Mouse (Mus musculus) heart, postnatal 0 days (tissue): ENCODE measurements around the gene Rap2c. TPM values are rescaled to one million over a fixed set of nuclear protein-coding genes. Genes with fewer than 3 reads are reported as not detected.
A peak's percentile ranks its signal among the peaks of the same experiment; 100 is the strongest.

ENCODE experiments used
- ATAC-seq: fragments of 200-750 bp; cut with Nextera tagmentation; 2 replicates; pipeline ENCODE4 v1.8.0; 2017; ENCODE audit warnings: low read depth, moderate number of reproducible peaks, moderate library complexity; ENCODE audit not compliant: insufficient read depth
- DNase-seq: peaks from one replicate; pipeline ENCODE4 v3.0.0-alpha.2; 2016; ENCODE audit warnings: low spot score
- H3K27ac ChIP-seq: fragments of 300-500 bp; sonication (generic); 2 replicates; pipeline ENCODE4 v1.5.1; 2014; ENCODE audit warnings: low read depth, mild to moderate bottlenecking
- H3K27me3 ChIP-seq: fragments of 300-500 bp; sonication (generic); 2 replicates; pipeline ENCODE4 v1.6.1; 2014; ENCODE audit warnings: low read length, mixed read lengths; ENCODE audit not compliant: control insufficient read depth, insufficient read depth
- H3K36me3 ChIP-seq: fragments of 300-500 bp; sonication (generic); replicated peaks from 2 replicates; pipeline ENCODE4 v1.6.1; 2014; ENCODE audit warnings: low read length, mixed read lengths; ENCODE audit not compliant: control insufficient read depth, insufficient read depth
- H3K4me1 ChIP-seq: fragments of 300-500 bp; sonication (generic); 2 replicates; pipeline ENCODE4 v1.6.1; 2014; ENCODE audit warnings: antibody characterized with exemption; ENCODE audit not compliant: control insufficient read depth, insufficient read depth
- H3K4me2 ChIP-seq: fragments of 300-500 bp; sonication (generic); 2 replicates; pipeline ENCODE4 v1.6.1; 2014; ENCODE audit warnings: low read depth, mild to moderate bottlenecking, low read length, moderate library complexity
- H3K4me3 ChIP-seq: fragments of 300-500 bp; sonication (generic); 2 replicates; pipeline ENCODE4 v1.5.1; 2014; ENCODE audit warnings: low read depth, low read length
- H3K9ac ChIP-seq: fragments of 300-500 bp; sonication (generic); replicated peaks from 2 replicates; pipeline ENCODE4 v1.6.1; 2014; ENCODE audit warnings: low read depth, low read length, mixed read lengths
- H3K9me3 ChIP-seq: fragments of 300-500 bp; sonication (generic); replicated peaks from 2 replicates; pipeline ENCODE4 v1.6.1; 2016; ENCODE audit warnings: low read length; ENCODE audit not compliant: control insufficient read depth
- CTCF ChIP-seq: IDR thresholded peaks from 2 replicates; pipeline ENCODE4 v1.5.1; 2016; ENCODE audit warnings: antibody characterized with exemption, control low read depth, low read depth
- EP300 ChIP-seq: IDR thresholded peaks from 2 replicates; pipeline ENCODE4 v1.6.1; 2016; ENCODE audit warnings: antibody characterized with exemption, low read depth
- WGBS: fragments of 180-500 bp; shearing (Covaris S2); extraction: QIAGEN DNeasy Blood & Tissue Kit; methylation state at CpG from one replicate; pipeline ENCODE4 v1.1.7; 2014; 5-methylcytosine and 5-hydroxymethylcytosine counted together
- polyA plus RNA-seq: library from polyadenylated mRNA; unstranded; fragments of >200 nt; fragmentation: Nextera tagmentation; extraction: Ambion mirVana; gene quantifications from 2 replicates; pipeline ENCODE4 v1.2.1, GENCODE M21; 2015
- total RNA-seq: library from RNA; depleted of rRNA; stranded (reverse); fragments of >200 nt; gene quantifications from 2 replicates; pipeline ENCODE4 v1.2.3, GENCODE M21; 2014; ENCODE audit warnings: low replicate concordance

The Rap2c gene
- total and polyA plus RNA-seq, 2 experiments from 2014 or later = 10.0 to 13.5 TPM

GRCm38 (mm10) chrX:51018786-51019179, 965 bp upstream of the Rap2c start:
- Histone ChIP-seq H3K4me1 (no peaks in the 10 kb centered on the region), H3K4me3 (peak overlapping the region; percentile 70), H3K36me3 (peaks cover 8% of the 10 kb centered on the region; the same call in 1 of the 2 replicates), H3K9me3 (no peaks in the 10 kb centered on the region), H3K9ac (peak overlapping the region; percentile 90), H3K4me2 (peak overlapping the region; percentile 66), H3K27me3 (no peaks in the 10 kb centered on the region), H3K27ac (peak overlapping the region; percentile 99)
- ATAC-seq (peak; percentile 84), DNase-seq (peak; percentile 72)
- TF ChIP-seq CTCF (no peak), EP300 (no peak)
- WGBS = 10% methylated on average over 31 of the region's 32 CpGs

- no peaks in the 10 kb centered on the region for H3K27me3 ChIP-seq
- H3K4me3 ChIP-seq = peak overlapping the region; percentile 70
- H3K36me3 ChIP-seq = peaks cover 11% of the 10 kb centered on the region; the same call in 1 of the 2 replicates
- DNase-seq (no peak), ATAC-seq (no peak)
- 20% methylated on average over 12 of the region's 12 CpGs for WGBS
- H3K4me2 ChIP-seq = peak overlapping the region; percentile 66
- peak overlapping the region; percentile 90 for H3K9ac ChIP-seq
- peak overlapping the region; percentile 99; the same call in 1 of the 2 replicates for H3K27ac ChIP-seq
- H3K9me3 ChIP-seq = no peaks in the 10 kb centered on the region
- TF ChIP-seq EP300 (no peak), CTCF (no peak)
- no peaks in the 10 kb centered on the region for H3K4me1 ChIP-seq
These were observed 892 bp downstream of the Rap2c start for GRCm38 (mm10) chrX:51016926-51017325.

GRCm38 (mm10) chrX:51012280-51012679, 5.5 kb downstream of the Rap2c start:
- H3K9me3 ChIP-seq = no peaks in the 10 kb centered on the region
- no peak overlapping the region for H3K4me3 ChIP-seq
- no peaks in the 10 kb centered on the region for H3K27me3 ChIP-seq
- H3K4me1 ChIP-seq = no peaks in the 10 kb centered on the region
- DNase-seq (no peak), ATAC-seq (no peak)
- no peak overlapping the region for H3K27ac ChIP-seq
- peaks cover 18% of the 10 kb centered on the region; the same call in 1 of the 2 replicates for H3K36me3 ChIP-seq
- H3K9ac ChIP-seq = no peak overlapping the region
- no peak overlapping the region for H3K4me2 ChIP-seq
- WGBS = 49% methylated on average over 2 of the region's 2 CpGs
- TF ChIP-seq EP300 (no peak), CTCF (no peak)

- H3K27ac ChIP-seq = no peak overlapping the region
- H3K4me1 ChIP-seq = no peaks in the 10 kb centered on the region
- no peak for DNase-seq
- no peaks in the 10 kb centered on the region for H3K27me3 ChIP-seq
- 63% methylated on average over 4 of the region's 4 CpGs for WGBS
- H3K4me2 ChIP-seq = no peak overlapping the region
- ATAC-seq = no peak
- no peak overlapping the region for H3K9ac ChIP-seq
- H3K4me3 ChIP-seq = no peak overlapping the region
- TF ChIP-seq EP300 (no peak), CTCF (no peak)
- H3K9me3 ChIP-seq = no peaks in the 10 kb centered on the region
- peaks cover 18% of the 10 kb centered on the region; the same call in 1 of the 2 replicates for H3K36me3 ChIP-seq
These were observed 7.5 kb downstream of the Rap2c start for GRCm38 (mm10) chrX:51010323-51010722.

GRCm38 (mm10) chrX:51000791-51001190, 17.0 kb downstream of the Rap2c start:
- TF ChIP-seq EP300 = no peak
- TF ChIP-seq CTCF = no peak
- ATAC-seq = no peak
- 55% methylated on average over 6 of the region's 6 CpGs for WGBS

GRCm38 (mm10) chrX:50995310-50995709, 22.5 kb downstream of the Rap2c start:
- no peak for ATAC-seq

More at GRCm38 (mm10) chrX:51000791-51001190, 17.0 kb downstream of the Rap2c start:
- no peaks in the 10 kb centered on the region for H3K4me1 ChIP-seq
- H3K9me3 ChIP-seq = no peaks in the 10 kb centered on the region
- H3K4me2 ChIP-seq = no peak overlapping the region
- no peak overlapping the region for H3K9ac ChIP-seq
- no peak overlapping the region for H3K4me3 ChIP-seq
- no peak for DNase-seq
- 0 out of 2 replicates have a peak overlapping the region, but pooled peaks have one; percentile 15 for H3K27ac ChIP-seq
- no peaks in the 10 kb centered on the region for H3K36me3 ChIP-seq
- H3K27me3 ChIP-seq = no peaks in the 10 kb centered on the region

More at GRCm38 (mm10) chrX:50995310-50995709, 22.5 kb downstream of the Rap2c start:
- no peak overlapping the region for H3K27ac ChIP-seq
- H3K9ac ChIP-seq = no peak overlapping the region
- no peaks in the 10 kb centered on the region for H3K27me3 ChIP-seq
- no peak overlapping the region for H3K4me2 ChIP-seq
- H3K36me3 ChIP-seq = no peaks in the 10 kb centered on the region
- H3K4me3 ChIP-seq = no peak overlapping the region
- 64% methylated on average over 2 of the region's 2 CpGs for WGBS
- no peak for DNase-seq
- H3K9me3 ChIP-seq = no peaks in the 10 kb centered on the region
- no peaks in the 10 kb centered on the region for H3K4me1 ChIP-seq
- TF ChIP-seq EP300 (no peak), CTCF (no peak)
